Mouse (Mus musculus) stomach, postnatal 0 days (tissue): Measurements from ENCODE around the gene Tmem178b. TPM values are rescaled to one million over a fixed set of nuclear protein-coding genes. Genes with fewer than 3 reads are reported as not detected.

Source experiments
- ATAC-seq: fragments of 200-750 bp; cut with Nextera tagmentation; 2 replicates; pipeline ENCODE4 v1.8.0; 2017; ENCODE audit not compliant: low FRiP score, low TSS enrichment
- DNase-seq: peaks from one replicate; pipeline ENCODE4 v3.0.0-alpha.2; 2016; ENCODE audit warnings: low spot score
- H3K27ac ChIP-seq: fragments of 300-500 bp; sonication (generic); replicated peaks from 2 replicates; pipeline ENCODE4 v1.5.1; 2014; ENCODE audit warnings: mild to moderate bottlenecking, control low read depth
- H3K27me3 ChIP-seq: fragments of 300-500 bp; sonication (generic); 2 replicates; pipeline ENCODE4 v1.6.1; 2014; ENCODE audit warnings: low read length; ENCODE audit not compliant: control insufficient read depth, insufficient read depth
- H3K36me3 ChIP-seq: fragments of 300-500 bp; sonication (generic); 2 replicates; pipeline ENCODE4 v1.6.1; 2014; ENCODE audit warnings: low read length, mixed read lengths; ENCODE audit not compliant: control insufficient read depth, insufficient read depth
- H3K4me1 ChIP-seq: fragments of 300-500 bp; sonication (generic); replicated peaks from 2 replicates; pipeline ENCODE4 v1.6.1; 2014; ENCODE audit warnings: antibody characterized with exemption; ENCODE audit not compliant: control insufficient read depth, insufficient read depth
- H3K4me2 ChIP-seq: fragments of 300-500 bp; sonication (generic); replicated peaks from 2 replicates; pipeline ENCODE4 v1.6.1; 2014; ENCODE audit warnings: low read depth, mild to moderate bottlenecking, control low read depth, moderate library complexity
- H3K4me3 ChIP-seq: fragments of 300-500 bp; sonication (generic); 2 replicates; pipeline ENCODE4 v1.5.1; 2014; ENCODE audit warnings: low read depth, low read length, control low read depth
- H3K9ac ChIP-seq: fragments of 300-500 bp; sonication (generic); 2 replicates; pipeline ENCODE4 v1.6.1; 2014; ENCODE audit warnings: mild to moderate bottlenecking, low read length, control low read depth, mixed read lengths
- H3K9me3 ChIP-seq: fragments of 300-500 bp; sonication (generic); 2 replicates; pipeline ENCODE4 v1.6.1; 2016; ENCODE audit warnings: low read length; ENCODE audit not compliant: control insufficient read depth
- CTCF ChIP-seq: IDR thresholded peaks from 2 replicates; pipeline ENCODE4 v1.5.1; 2016; ENCODE audit warnings: antibody characterized with exemption, low read depth, mild to moderate bottlenecking, moderate library complexity
- EP300 ChIP-seq: optimal IDR thresholded peaks from 2 replicates; pipeline ENCODE3; 2016; ENCODE audit warnings: antibody characterized with exemption
- WGBS: fragments of 180-500 bp; shearing (Covaris S2); extraction: QIAGEN DNeasy Blood & Tissue Kit; methylation state at CpG from one replicate; pipeline ENCODE4 v1.1.7; 2014; 5-methylcytosine and 5-hydroxymethylcytosine counted together
- polyA plus RNA-seq: library from polyadenylated mRNA; unstranded; fragments of >200 nt; fragmentation: Nextera tagmentation; extraction: Ambion mirVana; gene quantifications from 2 replicates; pipeline ENCODE4 v1.2.1, GENCODE M21; 2015

Tmem178b gene
- polyA plus RNA-seq, 1 experiment from 2014 or later: 0.67 TPM

DNA sequence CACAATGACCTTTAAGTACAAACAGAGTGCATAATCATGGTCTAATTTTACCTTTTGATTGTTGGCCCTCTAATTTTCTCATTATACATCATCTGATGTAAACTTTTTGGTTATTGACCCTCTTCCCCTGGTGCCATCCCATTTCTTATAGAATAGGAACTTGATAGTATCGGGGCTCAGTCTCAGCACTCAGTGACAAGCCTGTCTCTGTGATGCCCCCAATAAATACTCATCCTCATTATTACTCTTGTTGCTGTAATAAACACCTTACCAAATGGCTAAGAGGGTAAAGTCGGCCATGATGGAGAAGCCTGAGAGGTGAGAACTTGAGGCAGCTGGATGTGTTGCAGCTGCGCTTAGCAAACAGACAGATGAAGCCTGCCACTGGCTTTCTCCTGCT is 63.5 kb downstream of the Tmem178b start:
- Histone ChIP-seq H3K36me3 (no peaks in the 10 kb centered on the region), H3K4me1 (no peaks in the 10 kb centered on the region), H3K9me3 (no peaks in the 10 kb centered on the region), H3K4me2 (no peak overlapping the region), H3K27ac (no peak overlapping the region), H3K9ac (no peak overlapping the region), H3K27me3 (no peaks in the 10 kb centered on the region), H3K4me3 (no peak overlapping the region)
- WGBS: 65% methylated on average over 3 of the region's 3 CpGs
- ATAC-seq: no peak
- DNase-seq: no peak
- TF ChIP-seq EP300: no peak
- TF ChIP-seq CTCF: no peak

DNA sequence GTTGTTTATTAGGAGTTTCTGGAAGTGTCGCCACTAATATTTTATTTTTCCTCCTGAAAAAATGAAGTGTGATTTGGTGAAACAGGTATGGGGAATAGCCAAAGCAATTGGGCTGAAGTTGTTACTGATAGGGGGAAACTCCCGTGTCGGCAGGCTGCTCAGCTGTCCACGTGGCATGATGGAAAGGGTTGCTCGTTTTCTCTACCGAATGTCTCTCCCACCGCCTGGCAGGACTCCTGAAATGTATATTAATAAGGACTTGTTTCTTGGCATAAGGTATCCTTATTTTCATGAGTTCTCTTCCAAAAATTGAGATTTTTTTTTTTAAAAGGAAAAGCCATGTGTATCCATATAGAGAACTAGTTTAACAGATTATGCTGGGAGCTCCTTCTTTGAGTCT is 67.8 kb downstream of the Tmem178b start:
- H3K9me3 ChIP-seq: no peaks in the 10 kb centered on the region
- H3K27ac ChIP-seq: no peak overlapping the region
- H3K4me1 ChIP-seq: no peaks in the 10 kb centered on the region
- ATAC-seq (no peak), DNase-seq (no peak)
- no peaks in the 10 kb centered on the region for H3K36me3 ChIP-seq
- TF ChIP-seq EP300: no peak
- TF ChIP-seq CTCF: no peak
- no peak overlapping the region for H3K4me3 ChIP-seq
- no peak overlapping the region for H3K4me2 ChIP-seq
- H3K9ac ChIP-seq: no peak overlapping the region
- WGBS: 76% methylated on average over 7 of the region's 7 CpGs
- H3K27me3 ChIP-seq: no peaks in the 10 kb centered on the region

DNA sequence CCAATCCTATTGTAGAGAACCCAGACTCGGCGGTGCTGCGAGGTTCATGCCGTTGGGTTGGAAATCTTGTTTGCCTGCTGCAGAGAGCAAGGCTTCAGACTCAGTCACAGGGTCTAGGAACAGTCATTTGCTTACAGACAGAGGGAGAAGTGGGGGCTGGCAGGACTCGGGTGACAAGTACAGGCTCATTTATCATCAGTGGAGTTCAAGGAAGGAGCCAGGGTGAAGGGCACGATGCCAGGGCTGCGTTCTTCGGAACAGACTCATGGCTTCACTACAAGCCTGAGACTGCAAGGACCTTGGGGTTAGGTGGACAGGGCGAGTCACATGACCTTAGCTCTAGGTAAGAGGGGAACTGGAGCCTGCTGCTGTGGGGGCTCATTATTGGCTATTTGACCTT is 71.8 kb downstream of the Tmem178b start:
- no peak overlapping the region for H3K4me2 ChIP-seq
- H3K9me3 ChIP-seq: no peaks in the 10 kb centered on the region
- no peak overlapping the region for H3K27ac ChIP-seq
- no peaks in the 10 kb centered on the region for H3K27me3 ChIP-seq
- H3K4me1 ChIP-seq: no peaks in the 10 kb centered on the region
- no peak overlapping the region for H3K9ac ChIP-seq
- no peak overlapping the region for H3K4me3 ChIP-seq
- no peaks in the 10 kb centered on the region for H3K36me3 ChIP-seq
- ATAC-seq: no peak
- TF ChIP-seq CTCF (no peak), EP300 (no peak)
- no peak for DNase-seq
- WGBS: 73% methylated on average over 9 of the region's 9 CpGs

DNA sequence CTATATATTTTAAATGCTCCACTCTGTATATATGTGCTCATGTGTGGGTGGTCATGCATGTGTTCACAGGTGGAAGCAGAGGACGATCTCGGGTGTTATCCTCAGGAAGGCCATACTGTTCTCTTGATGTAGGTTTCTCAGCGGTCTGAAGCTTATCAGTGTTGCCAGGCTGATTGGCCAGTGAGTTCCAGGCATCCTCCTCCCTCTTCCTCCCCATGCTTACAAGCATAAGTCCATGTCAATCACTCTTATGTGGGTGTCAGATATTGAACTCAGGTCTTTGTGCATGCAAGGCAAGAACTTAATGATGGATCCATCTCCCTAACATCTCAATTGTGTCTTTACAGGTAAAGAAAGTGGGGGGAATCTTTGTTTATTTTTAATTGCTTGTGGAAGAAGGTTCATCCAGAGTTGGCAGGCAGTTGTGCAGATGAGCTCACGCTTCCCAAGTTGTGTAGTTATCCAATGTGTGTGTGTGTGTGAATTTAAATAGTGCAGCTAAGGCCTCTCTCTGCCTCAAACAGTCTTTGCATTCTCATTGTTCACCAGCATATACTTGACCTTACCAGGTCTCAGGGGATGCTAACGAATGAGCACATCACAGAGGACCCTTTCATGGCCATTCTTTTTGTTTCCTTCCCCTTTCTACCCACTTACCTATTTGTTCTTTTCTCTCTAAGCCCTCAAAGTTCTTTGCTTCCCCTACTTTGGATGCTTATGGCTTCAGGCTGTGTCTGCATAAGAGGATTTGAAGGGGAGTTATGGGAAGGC is 72.8 kb downstream of the Tmem178b start:
- TF ChIP-seq EP300 (no peak), CTCF (no peak)
- no peaks in the 10 kb centered on the region for H3K4me1 ChIP-seq
- DNase-seq (no peak), ATAC-seq (no peak)
- no peak overlapping the region for H3K4me3 ChIP-seq
- H3K9ac ChIP-seq: no peak overlapping the region
- H3K27me3 ChIP-seq: no peaks in the 10 kb centered on the region
- no peaks in the 10 kb centered on the region for H3K9me3 ChIP-seq
- no peak overlapping the region for H3K4me2 ChIP-seq
- H3K36me3 ChIP-seq: no peaks in the 10 kb centered on the region
- 69% methylated on average over 5 of the region's 5 CpGs for WGBS
- no peak overlapping the region for H3K27ac ChIP-seq

DNA sequence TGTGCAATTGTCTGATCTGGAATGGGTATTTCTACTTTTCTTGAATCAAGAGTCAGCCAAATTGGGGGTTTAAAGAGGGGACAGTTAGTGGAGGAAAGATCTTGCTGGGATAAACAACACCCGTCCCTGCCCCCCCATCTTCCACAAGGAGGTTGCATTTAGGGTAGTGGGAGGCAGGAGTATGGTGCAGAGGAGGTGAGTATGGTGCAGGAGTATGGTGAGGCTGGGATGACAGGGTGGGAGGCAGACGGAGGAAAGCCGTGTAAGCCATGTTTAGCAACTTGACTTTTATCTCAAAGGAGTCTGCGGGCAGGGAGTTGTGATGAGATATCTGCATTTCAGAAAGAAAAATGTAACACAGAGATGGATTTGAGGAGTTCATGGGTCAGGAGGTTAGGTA is 73.5 kb downstream of the Tmem178b start:
- no peaks in the 10 kb centered on the region for H3K9me3 ChIP-seq
- WGBS: 76% methylated on average over 4 of the region's 4 CpGs
- H3K27ac ChIP-seq: no peak overlapping the region
- H3K4me2 ChIP-seq: no peak overlapping the region
- ATAC-seq: no peak
- H3K27me3 ChIP-seq: no peaks in the 10 kb centered on the region
- no peaks in the 10 kb centered on the region for H3K36me3 ChIP-seq
- no peak for TF ChIP-seq EP300
- no peak for TF ChIP-seq CTCF
- H3K4me3 ChIP-seq: no peak overlapping the region
- DNase-seq: no peak
- no peaks in the 10 kb centered on the region for H3K4me1 ChIP-seq
- H3K9ac ChIP-seq: no peak overlapping the region

DNA sequence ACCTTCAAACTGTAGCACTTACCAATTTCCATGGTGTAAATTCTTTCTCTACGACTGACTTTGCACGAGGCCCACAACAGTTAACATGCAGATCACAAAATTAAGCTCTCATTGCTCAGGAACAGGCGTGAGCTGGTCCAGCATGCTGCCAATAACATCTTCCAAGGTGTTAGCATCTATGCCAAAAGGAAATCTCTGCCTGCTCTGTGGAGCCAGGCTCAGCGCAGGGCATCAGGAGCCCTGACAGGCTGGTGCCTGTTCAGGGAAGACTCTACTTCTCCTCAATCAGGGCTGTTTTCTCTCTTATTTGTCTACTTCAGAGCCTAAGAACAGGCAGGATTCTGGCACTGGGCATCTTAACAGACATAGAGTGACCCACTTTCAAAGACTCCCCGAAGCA is 80.9 kb downstream of the Tmem178b start:
- WGBS: 79% methylated on average over 5 of the region's 5 CpGs

More for the DNA sequence above, 80.9 kb downstream of the Tmem178b start:
- Histone ChIP-seq H3K27ac (no peak overlapping the region), H3K27me3 (no peaks in the 10 kb centered on the region), H3K4me1 (no peaks in the 10 kb centered on the region), H3K9me3 (no peaks in the 10 kb centered on the region), H3K36me3 (no peaks in the 10 kb centered on the region), H3K9ac (no peak overlapping the region), H3K4me3 (no peak overlapping the region), H3K4me2 (no peak overlapping the region)
- no peak for ATAC-seq
- TF ChIP-seq CTCF (no peak), EP300 (no peak)
- no peak for DNase-seq
